Mouse (Mus musculus) testis, adult 2 months (tissue): ENCODE data around the gene Nckap5. TPM values are rescaled to one million over a fixed set of nuclear protein-coding genes. Genes with fewer than 3 reads are reported as not detected.

Experiments
- H3K27ac ChIP-seq: fragments of 200-500 bp; 2 replicates; pipeline ENCODE4 v1.5.1; 2012; ENCODE audit warnings: low read depth, low read length; ENCODE audit not compliant: control insufficient read depth, insufficient read depth
- H3K27me3 ChIP-seq: fragments of 200-500 bp; 2 replicates; pipeline ENCODE4 v1.6.1; 2012; ENCODE audit warnings: mild to moderate bottlenecking, low read length, moderate library complexity; ENCODE audit not compliant: control insufficient read depth, insufficient read depth
- H3K36me3 ChIP-seq: fragments of 200-500 bp; 2 replicates; pipeline ENCODE4 v1.6.1; 2012; ENCODE audit warnings: mild to moderate bottlenecking, low read length; ENCODE audit not compliant: control insufficient read depth, insufficient read depth
- H3K4me1 ChIP-seq: fragments of 200-500 bp; 2 replicates; pipeline ENCODE4 v1.6.1; 2012; ENCODE audit warnings: low read length; ENCODE audit not compliant: control insufficient read depth, insufficient read depth
- H3K4me3 ChIP-seq: fragments of 200-500 bp; 2 replicates; pipeline ENCODE4 v1.5.1; 2012; ENCODE audit warnings: low read depth, mild to moderate bottlenecking, low read length, moderate library complexity, mixed read lengths; ENCODE audit not compliant: control insufficient read depth
- CTCF ChIP-seq: fragments of 200-500 bp; IDR thresholded peaks from 2 replicates; pipeline ENCODE4 v1.5.1; 2012; ENCODE audit warnings: low read depth, mild to moderate bottlenecking, inconsistent platforms, low read length, moderate library complexity; ENCODE audit not compliant: control insufficient read depth, insufficient read depth, insufficient replicate concordance
- POLR2A ChIP-seq: fragments of 200-500 bp; IDR thresholded peaks from 2 replicates; pipeline ENCODE4 v1.6.1; 2012; ENCODE audit warnings: low read depth, mild to moderate bottlenecking, inconsistent platforms, low read length, moderate library complexity; ENCODE audit not compliant: control insufficient read depth
- polyA plus RNA-seq: library from polyadenylated mRNA; depleted of rRNA; stranded (reverse); fragments of >200 nt; gene quantifications from 2 replicates; pipeline ENCODE4 v1.2.3, GENCODE M21; 2012

The Nckap5 gene
- polyA plus RNA-seq, 1 experiment: 1.0 TPM

- H3K27ac ChIP-seq: no peak overlapping the region
- no peaks in the 10 kb centered on the region for H3K4me1 ChIP-seq
- TF ChIP-seq CTCF (no peak), POLR2A (no peak)
- no peak overlapping the region for H3K4me3 ChIP-seq
- H3K36me3 ChIP-seq: no peaks in the 10 kb centered on the region
- H3K27me3 ChIP-seq: no peaks in the 10 kb centered on the region
Measured at GRCm38 (mm10) chr1:126264931-126265330, 565.7 kb downstream of the Nckap5 start.

GRCm38 (mm10) chr1:126254364-126254763 lies 576.2 kb downstream of the Nckap5 start:
- TF ChIP-seq CTCF: no peak
- no peak for TF ChIP-seq POLR2A
- Histone ChIP-seq H3K36me3 (no peaks in the 10 kb centered on the region), H3K4me3 (no peak overlapping the region)

GRCm38 (mm10) chr1:126253934-126254333 lies 576.7 kb downstream of the Nckap5 start:
- H3K4me3 ChIP-seq: no peak overlapping the region
- H3K27ac ChIP-seq: no peak overlapping the region
- H3K36me3 ChIP-seq: no peaks in the 10 kb centered on the region
- TF ChIP-seq POLR2A: no peak
- no peak for TF ChIP-seq CTCF
- H3K4me1 ChIP-seq: no peaks in the 10 kb centered on the region
- no peaks in the 10 kb centered on the region for H3K27me3 ChIP-seq

More at GRCm38 (mm10) chr1:126254364-126254763, 576.2 kb downstream of the Nckap5 start:
- H3K4me1 ChIP-seq: no peaks in the 10 kb centered on the region
- H3K27ac ChIP-seq: no peak overlapping the region
- H3K27me3 ChIP-seq: no peaks in the 10 kb centered on the region

- H3K36me3 ChIP-seq: no peaks in the 10 kb centered on the region
- H3K27me3 ChIP-seq: no peaks in the 10 kb centered on the region
- no peak overlapping the region for H3K27ac ChIP-seq
- TF ChIP-seq CTCF (no peak), POLR2A (no peak)
- H3K4me1 ChIP-seq: no peaks in the 10 kb centered on the region
- H3K4me3 ChIP-seq: no peak overlapping the region
Measured at GRCm38 (mm10) chr1:126233196-126233595, 597.4 kb downstream of the Nckap5 start.

- H3K36me3 ChIP-seq: no peaks in the 10 kb centered on the region
- no peak for TF ChIP-seq CTCF
- no peaks in the 10 kb centered on the region for H3K4me1 ChIP-seq
- no peak overlapping the region for H3K4me3 ChIP-seq
- H3K27me3 ChIP-seq: no peaks in the 10 kb centered on the region
- H3K27ac ChIP-seq: no peak overlapping the region
Measured at GRCm38 (mm10) chr1:126231199-126231598, 599.4 kb downstream of the Nckap5 start.

GRCm38 (mm10) chr1:126210212-126210611 lies 620.4 kb downstream of the Nckap5 start:
- Histone ChIP-seq H3K4me3 (no peak overlapping the region), H3K27me3 (no peaks in the 10 kb centered on the region), H3K27ac (no peak overlapping the region), H3K4me1 (no peaks in the 10 kb centered on the region), H3K36me3 (no peaks in the 10 kb centered on the region)
- TF ChIP-seq CTCF (no peak), POLR2A (no peak)

- Histone ChIP-seq H3K27ac (no peak overlapping the region), H3K4me3 (no peak overlapping the region), H3K4me1 (no peaks in the 10 kb centered on the region), H3K36me3 (no peaks in the 10 kb centered on the region), H3K27me3 (no peaks in the 10 kb centered on the region)
- TF ChIP-seq CTCF (no peak), POLR2A (no peak)
Measured at GRCm38 (mm10) chr1:126209743-126210142, 620.9 kb downstream of the Nckap5 start.

- Histone ChIP-seq H3K27ac (no peak overlapping the region), H3K36me3 (no peaks in the 10 kb centered on the region), H3K4me1 (no peaks in the 10 kb centered on the region), H3K4me3 (no peak overlapping the region), H3K27me3 (no peaks in the 10 kb centered on the region)
- TF ChIP-seq CTCF (no peak), POLR2A (no peak)
Measured at GRCm38 (mm10) chr1:126209131-126209530, 621.5 kb downstream of the Nckap5 start.
